Mouse (Mus musculus) CD8-positive naive resting alpha-beta T cell, adult 2 months (primary cell): Measurements from ENCODE around the gene Anapc15-ps.

Experiments used
- DNase-seq, 2 experiments: peaks; one replicate each; pipeline ENCODE4 v3.0.0; 2022; ENCODE audit warnings: low read depth in 2 of 2, low spot score in 2 of 2

The Anapc15-ps gene

GRCm38 (mm10) chr10:95673351-95673750 lies at the start of gene Anapc15-ps:
Anapc15-ps (minus strand) TSS chr10:95673451.
- DNase-seq = no peak

GRCm38 (mm10) chr10:95722203-95722611 lies 49.0 kb upstream of the Anapc15-ps start:
- DNase-seq = no peak

DNA sequence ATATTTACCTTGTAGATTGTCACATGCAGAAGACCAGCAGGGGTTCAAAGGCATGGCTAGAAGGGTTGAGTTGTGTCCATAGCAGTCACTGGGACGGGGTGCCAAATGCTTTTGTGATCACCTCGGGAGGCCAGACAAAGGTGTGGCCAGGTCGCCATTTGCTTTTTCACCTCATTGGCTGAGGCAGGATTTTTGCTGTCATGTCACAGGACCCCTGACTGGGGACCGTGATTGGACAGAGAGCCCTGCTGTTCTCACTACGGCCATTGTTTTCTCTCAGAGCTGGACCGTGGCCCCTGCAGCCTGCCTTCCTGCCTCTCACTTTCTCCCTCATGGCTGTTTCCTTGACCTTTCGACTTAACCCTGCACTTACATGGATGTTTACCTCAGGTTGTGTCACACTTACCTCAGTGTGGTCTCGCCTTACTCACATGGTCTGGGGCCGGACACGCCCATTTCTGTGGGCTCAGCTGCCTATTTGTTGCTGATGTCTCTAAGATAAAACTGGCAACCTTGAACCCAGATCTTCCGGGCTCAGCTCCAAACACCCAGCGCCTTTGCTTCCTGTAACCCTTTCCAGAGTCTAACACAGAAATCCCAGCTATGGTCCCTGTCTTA lies 47.0 kb upstream of the Anapc15-ps start:
- DNase-seq = no peak

- DNase-seq = no peak
Observed at GRCm38 (mm10) chr10:95719472-95719871, 46.2 kb upstream of the Anapc15-ps start.

DNA sequence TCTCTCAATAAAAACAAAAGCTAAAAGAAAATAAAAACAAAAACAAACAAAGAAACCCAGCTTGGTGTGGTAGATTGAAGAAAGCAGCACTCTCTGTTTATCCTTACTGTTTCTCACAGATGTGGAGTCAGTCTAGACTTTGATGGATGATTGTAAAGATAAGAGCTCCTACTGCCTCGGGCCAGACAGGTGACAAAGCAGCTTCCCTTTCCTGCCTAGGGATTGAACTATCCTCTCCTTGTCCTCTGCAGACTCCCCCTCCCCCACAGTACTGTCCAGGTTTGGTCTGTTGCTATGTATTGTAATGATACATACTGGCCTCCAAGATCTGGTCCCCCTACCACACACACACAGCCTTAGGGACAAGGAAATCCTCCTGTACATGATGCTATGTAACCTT lies 45.5 kb upstream of the Anapc15-ps start:
- no peak for DNase-seq

DNA sequence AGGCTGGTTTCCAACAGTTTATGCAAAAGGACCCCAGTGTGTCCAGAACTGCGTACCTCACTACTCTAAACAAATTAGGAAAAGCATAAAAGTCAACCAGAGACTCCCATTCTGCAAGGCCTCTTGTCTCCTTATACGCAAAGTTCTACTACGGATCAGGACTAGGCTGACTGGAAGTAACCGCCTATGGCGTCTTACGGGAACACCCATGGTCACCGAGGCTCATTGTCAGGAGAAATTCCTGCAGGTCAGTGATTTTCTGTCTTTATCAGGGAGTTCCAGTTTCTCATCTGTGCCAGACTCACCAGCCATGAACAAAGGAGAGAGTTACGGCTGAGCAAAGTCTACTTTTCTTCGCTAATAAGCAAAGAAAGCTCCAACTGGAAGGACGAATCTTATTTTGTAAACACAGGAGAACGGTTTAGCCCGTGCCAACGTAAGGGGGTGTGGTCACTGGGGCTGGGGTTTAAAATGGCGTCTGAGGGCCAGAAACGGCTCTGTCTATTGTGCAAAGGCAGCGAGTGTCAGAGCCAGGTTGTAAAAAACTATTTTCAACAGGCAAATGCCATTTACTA lies 43.9 kb upstream of the Anapc15-ps start:
- no peak for DNase-seq

- DNase-seq = no peak
Observed at GRCm38 (mm10) chr10:95715687-95716086, 42.4 kb upstream of the Anapc15-ps start.

DNA sequence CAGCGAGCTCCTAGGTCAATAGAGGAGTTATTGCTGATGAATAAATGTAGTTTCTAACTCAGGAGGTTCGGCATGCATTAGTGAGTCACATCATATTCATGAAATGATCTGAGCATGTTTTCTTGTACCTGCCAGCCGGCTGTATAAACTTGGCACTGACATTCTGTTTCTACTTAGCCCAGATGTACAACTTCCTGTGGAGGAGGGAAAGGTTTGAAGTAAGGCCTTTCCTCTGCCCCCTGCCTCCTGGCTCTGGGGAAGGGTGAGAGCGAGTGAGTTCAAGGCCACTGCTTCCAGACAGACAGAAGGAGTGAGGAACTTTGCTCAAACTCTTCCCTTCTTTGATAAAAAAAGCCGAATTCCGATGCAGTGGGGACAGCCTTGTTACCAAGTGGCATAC lies 39.0 kb upstream of the Anapc15-ps start:
- no peak for DNase-seq

DNA sequence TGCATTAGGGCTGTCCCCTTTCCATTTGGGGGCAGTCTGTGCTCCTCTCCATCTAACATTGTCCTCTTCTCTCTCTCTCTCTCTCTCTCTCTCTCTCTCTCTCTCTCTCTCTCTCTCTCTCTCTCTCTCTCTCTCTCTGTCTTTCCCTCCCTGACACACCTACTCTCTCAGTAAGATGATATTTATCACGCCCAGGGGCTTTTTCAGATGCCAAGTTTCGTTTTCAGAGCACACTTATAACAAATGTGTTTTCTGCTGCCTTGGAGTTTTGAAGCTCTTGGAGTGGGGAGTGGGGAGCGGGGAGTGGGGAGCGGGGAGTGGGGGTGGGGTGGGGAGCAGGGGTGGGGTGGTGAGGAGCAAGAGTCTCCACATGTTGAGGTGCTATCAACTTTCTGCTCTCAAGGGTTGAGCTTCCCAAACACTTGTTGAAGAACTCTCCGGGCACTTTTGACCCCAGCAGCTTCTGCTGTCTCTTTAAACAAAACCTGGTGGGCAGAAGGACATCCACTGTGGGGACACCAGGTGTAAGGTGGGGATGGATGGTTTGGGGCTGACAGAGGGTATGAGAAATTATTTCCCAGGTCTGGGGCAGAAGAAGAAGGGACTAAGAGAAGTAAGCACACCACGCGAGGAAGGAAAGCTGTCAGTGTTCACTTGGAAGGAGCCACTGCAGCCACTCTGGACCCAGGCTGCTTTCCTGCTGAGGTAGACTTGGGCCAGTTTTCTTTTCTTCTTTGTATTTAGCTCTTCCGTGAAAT lies 36.8 kb upstream of the Anapc15-ps start:
- no peak for DNase-seq

GRCm38 (mm10) chr10:95709143-95709880 lies 36.1 kb upstream of the Anapc15-ps start:
- no peak for DNase-seq

GRCm38 (mm10) chr10:95708001-95708400 lies 34.8 kb upstream of the Anapc15-ps start:
- DNase-seq = no peak

DNA sequence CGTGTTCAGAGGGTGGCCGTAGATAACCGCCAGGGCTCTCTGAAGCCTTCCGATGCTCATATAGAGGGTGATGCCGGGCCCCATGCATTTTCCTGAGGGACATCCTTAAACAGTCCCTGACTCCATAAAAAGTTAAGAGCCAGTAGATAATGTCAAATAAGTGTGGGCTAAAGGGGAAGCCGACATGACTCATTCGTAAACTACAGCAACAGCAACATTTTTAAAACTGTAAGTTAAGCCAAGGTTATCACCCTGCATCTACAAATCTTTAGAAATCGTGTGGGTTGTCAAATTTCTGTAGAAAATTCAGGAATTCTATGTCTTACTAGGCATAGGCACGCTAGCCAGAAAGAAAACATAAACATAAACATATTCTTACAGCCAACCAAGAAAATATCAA lies 33.6 kb upstream of the Anapc15-ps start:
- no peak for DNase-seq

GRCm38 (mm10) chr10:95705747-95706146 lies 32.5 kb upstream of the Anapc15-ps start:
- DNase-seq = no peak

DNA sequence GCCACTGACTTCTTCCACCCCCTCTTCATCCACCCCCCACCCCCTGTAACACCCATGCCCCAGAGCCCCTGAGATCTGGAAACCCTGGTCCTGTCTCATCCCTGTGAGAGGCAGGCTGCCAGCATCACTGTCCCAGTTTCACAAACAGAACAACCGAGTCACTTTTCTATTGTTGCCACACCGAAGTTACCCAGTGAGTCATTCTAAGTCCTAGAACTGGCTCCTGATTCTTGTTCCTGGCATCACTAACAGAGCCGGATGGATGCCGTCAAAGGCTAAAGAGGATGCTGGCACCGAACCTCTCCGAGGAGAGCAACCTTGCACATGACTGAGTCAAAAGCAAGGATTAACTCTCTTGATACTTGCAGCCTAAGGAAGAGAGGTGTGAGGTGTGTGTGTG lies 31.6 kb upstream of the Anapc15-ps start:
- DNase-seq = no peak

GRCm38 (mm10) chr10:95703730-95704129 lies 30.5 kb upstream of the Anapc15-ps start:
- no peak for DNase-seq

- DNase-seq = no peak
Observed at GRCm38 (mm10) chr10:95700422-95700821, 27.2 kb upstream of the Anapc15-ps start.

- peak in 1 of 2 experiments; percentile 22 for DNase-seq
Observed at GRCm38 (mm10) chr10:95698920-95699714, 25.9 kb upstream of the Anapc15-ps start.

DNA sequence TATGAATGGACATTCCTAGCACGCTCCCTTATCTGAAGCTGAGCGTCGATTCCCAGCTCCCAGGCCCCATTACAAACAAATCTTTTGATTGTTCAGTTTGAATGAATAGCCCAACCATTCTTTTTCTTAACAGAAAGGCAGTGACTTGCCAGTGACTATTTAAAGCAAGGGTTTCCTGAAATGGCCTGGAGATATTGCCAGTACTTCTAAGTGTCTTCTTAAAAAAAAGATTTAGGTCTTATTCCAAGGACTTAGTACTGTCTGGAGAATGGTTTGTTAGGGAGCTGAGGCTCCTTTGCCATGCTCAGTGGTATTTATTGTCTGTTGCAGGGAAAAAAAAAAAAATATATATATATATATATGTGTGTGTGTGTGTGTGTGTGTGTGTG lies 23.0 kb upstream of the Anapc15-ps start:
- DNase-seq = no peak

DNA sequence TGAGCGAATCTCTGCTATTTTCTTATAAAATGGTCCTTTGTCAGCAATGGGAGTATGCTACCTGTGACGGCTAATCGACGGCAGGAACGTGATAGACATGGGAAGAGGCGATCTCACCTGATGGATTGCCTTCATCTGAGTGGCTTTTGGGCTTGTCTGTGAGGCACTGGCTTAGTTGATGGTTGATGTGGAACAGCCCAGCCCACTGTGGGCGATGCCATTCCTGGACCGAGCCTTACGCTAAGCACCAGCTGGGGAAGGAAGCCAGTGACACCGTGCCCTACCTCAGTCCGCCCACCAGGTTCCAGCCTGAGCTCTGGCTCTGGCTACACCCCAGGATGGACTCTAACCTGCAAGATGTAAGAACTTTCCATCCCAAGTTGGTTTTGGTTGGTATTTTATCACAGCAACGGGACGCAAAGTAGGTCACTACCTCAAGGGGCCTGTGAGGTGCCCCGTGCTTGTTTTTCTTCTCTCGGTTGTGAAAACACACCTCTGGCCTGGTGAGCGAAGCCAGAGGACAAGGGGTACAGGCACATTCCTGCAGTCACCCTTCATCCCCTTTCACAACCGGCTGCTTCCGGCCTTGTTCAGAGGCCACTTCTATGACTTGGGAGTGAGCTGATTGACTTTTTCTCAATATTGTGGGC lies 22.5 kb upstream of the Anapc15-ps start:
- no peak for DNase-seq

GRCm38 (mm10) chr10:95694559-95695251 lies 21.5 kb upstream of the Anapc15-ps start:
- no peak for DNase-seq
